Mouse (Mus musculus) embryonic facial prominence, embryonic 15.5 days (tissue): ENCODE data around the gene Mtf2. TPM values are rescaled to one million over a fixed set of nuclear protein-coding genes. Genes with fewer than 3 reads are reported as not detected.
"Not testable (repeated sequence)": the region's sequence is repeated elsewhere in the genome, so short reads cannot be mapped to it uniquely, and the experiment has no call there.

Experiments used
- ATAC-seq: fragments of 200-750 bp; cut with Nextera tagmentation; 2 replicates; pipeline ENCODE4 v1.8.0; 2017; ENCODE audit warnings: low read depth, moderate TSS enrichment; ENCODE audit not compliant: insufficient number of reproducible peaks, low FRiP score, low TSS enrichment
- H3K27ac ChIP-seq: fragments of 300-500 bp; sonication (generic); replicated peaks from 2 replicates; pipeline ENCODE4 v1.5.1; 2015; ENCODE audit warnings: mild to moderate bottlenecking, inconsistent platforms
- H3K27me3 ChIP-seq: fragments of 300-500 bp; sonication (generic); 2 replicates; pipeline ENCODE4 v1.6.1; 2015; ENCODE audit warnings: inconsistent platforms
- H3K36me3 ChIP-seq: fragments of 300-500 bp; sonication (generic); 2 replicates; pipeline ENCODE4 v1.6.1; 2015; ENCODE audit warnings: mild to moderate bottlenecking, inconsistent platforms
- H3K4me1 ChIP-seq: fragments of 300-500 bp; sonication (generic); 2 replicates; pipeline ENCODE4 v1.6.1; 2015; ENCODE audit warnings: inconsistent platforms
- H3K4me2 ChIP-seq: fragments of 300-500 bp; sonication (generic); replicated peaks from 2 replicates; pipeline ENCODE4 v1.6.1; 2015; ENCODE audit warnings: mild to moderate bottlenecking, inconsistent platforms
- H3K4me3 ChIP-seq: fragments of 300-500 bp; sonication (generic); replicated peaks from 2 replicates; pipeline ENCODE4 v1.5.1; 2015; ENCODE audit warnings: mild to moderate bottlenecking, inconsistent platforms
- H3K9ac ChIP-seq: fragments of 300-500 bp; sonication (generic); 2 replicates; pipeline ENCODE4 v1.6.1; 2015; ENCODE audit warnings: inconsistent platforms
- H3K9me3 ChIP-seq: fragments of 300-500 bp; sonication (generic); replicated peaks from 2 replicates; pipeline ENCODE4 v1.6.1; 2016; ENCODE audit warnings: inconsistent platforms
- WGBS: fragments of 180-500 bp; shearing (Covaris S2); methylation state at CpG from one replicate; pipeline ENCODE4 v1.1.7; 2015; 5-methylcytosine and 5-hydroxymethylcytosine counted together
- polyA plus RNA-seq: library from polyadenylated mRNA; unstranded; fragments of >200 nt; fragmentation: Nextera tagmentation; extraction: Ambion mirVana; gene quantifications from 2 replicates; pipeline ENCODE4 v1.2.1, GENCODE M21; 2015

The Mtf2 gene
- polyA plus RNA-seq, 1 experiment from 2014 or later, result 94.2 TPM

DNA sequence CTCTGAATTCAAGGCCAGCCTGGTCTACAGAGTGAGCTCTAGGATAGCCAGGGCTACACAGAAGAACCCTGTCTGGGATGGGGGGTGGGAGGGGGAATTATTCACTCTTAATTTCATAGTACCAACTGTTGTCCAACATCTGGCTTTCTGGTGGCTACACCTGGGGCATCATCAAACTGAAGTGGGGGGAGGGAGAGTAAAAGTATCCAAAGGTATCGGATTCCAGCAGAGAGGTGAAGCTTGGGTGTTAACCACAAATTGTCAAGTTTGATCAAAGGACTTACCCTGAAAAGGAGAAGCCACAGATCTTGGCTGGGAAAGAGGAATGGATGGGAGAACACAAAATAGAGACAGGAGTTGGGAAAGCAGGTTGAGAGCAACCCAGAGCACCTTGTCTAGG, 21.6 kb upstream of the Mtf2 start:
- H3K27me3 ChIP-seq, result no peaks in the 10 kb centered on the region
- no peak overlapping the region for H3K27ac ChIP-seq
- H3K9me3 ChIP-seq, result no peaks in the 10 kb centered on the region
- no peak overlapping the region for H3K9ac ChIP-seq
- H3K4me3 ChIP-seq, result no peak overlapping the region
- H3K4me2 ChIP-seq, result no peak overlapping the region
- H3K36me3 ChIP-seq, result no peaks in the 10 kb centered on the region
- 26% methylated on average over 1 of the region's 1 CpGs for WGBS
- ATAC-seq, result no peak
- H3K4me1 ChIP-seq, result no peaks in the 10 kb centered on the region

DNA sequence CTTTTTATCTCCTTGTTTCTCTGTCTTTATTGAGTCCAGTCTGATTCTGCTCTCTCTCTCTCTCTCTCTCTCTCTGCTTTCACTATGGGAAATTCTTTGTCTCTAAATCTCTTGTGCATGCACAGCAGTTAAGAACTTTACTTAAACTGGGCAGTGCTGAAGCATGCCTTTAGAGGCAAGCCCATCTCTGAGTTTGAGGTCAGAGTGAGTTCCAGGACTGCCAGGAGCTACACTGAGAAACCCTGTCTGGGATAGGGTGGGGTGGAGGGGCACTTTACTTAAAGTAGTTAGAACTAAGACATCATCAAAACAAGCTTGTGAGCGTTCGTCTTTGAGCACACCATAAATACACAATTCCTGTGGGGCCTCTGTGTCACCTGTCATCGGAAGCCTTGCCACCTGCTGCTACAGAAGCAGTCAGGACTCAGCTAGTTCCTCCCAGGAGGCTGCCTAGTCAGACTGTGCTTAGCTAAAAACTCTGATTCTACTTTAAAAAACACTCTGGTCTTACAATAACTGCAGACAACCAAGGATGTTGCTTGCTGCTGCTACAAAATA, 15.7 kb upstream of the Mtf2 start:
- no peak for ATAC-seq
- no peaks in the 10 kb centered on the region for H3K4me1 ChIP-seq
- H3K9me3 ChIP-seq, result no peaks in the 10 kb centered on the region
- H3K27ac ChIP-seq, result no peak overlapping the region
- WGBS, result 7% methylated on average over 3 of the region's 3 CpGs
- no peaks in the 10 kb centered on the region for H3K36me3 ChIP-seq
- H3K4me2 ChIP-seq, result no peak overlapping the region
- H3K9ac ChIP-seq, result no peak overlapping the region
- H3K27me3 ChIP-seq, result no peaks in the 10 kb centered on the region
- H3K4me3 ChIP-seq, result no peak overlapping the region

DNA sequence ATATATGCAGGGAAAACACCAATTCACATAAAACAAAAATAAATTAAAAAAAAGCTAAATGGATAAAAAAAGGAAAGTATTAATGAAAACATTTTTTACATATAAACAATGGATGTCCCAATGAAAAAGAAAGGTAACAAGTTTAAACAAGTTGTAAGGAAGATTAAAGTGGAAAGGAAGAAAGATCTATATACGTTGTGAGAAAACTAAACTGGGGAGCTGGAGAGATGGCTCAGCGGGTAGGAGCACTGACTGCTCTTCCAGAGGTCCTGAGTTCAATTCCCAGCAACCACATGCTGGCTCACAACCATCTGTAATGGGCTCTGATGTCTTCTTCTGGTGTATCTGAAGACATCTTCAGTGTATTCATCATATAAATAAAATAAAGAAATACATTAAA, 14.4 kb upstream of the Mtf2 start:
- 74% methylated on average over 2 of the region's 2 CpGs for WGBS
- H3K9ac ChIP-seq, result no peak overlapping the region
- H3K9me3 ChIP-seq, result no peaks in the 10 kb centered on the region
- no peak for ATAC-seq
- H3K4me2 ChIP-seq, result no peak overlapping the region
- H3K27ac ChIP-seq, result no peak overlapping the region
- no peaks in the 10 kb centered on the region for H3K4me1 ChIP-seq
- H3K4me3 ChIP-seq, result no peak overlapping the region
- H3K27me3 ChIP-seq, result no peaks in the 10 kb centered on the region
- H3K36me3 ChIP-seq, result no peaks in the 10 kb centered on the region

DNA sequence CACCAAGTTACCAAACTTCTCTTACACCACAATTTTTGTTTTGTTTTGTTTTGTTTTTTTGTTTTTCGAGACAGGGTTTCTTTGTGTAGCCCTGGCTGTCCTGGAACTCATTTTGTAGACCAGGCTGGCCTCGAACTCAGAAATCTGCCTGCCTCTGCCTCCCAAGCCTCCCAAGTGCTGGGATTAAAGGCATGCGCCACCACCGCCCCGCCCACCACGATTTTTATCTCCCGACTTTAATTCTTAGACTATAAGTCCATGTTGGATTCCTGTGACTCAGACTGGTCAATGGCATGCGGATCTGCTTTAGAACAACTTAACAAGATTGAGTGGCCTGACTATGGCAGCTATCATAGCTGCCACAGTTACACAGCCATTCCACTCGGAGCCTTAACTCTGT, 13.7 kb upstream of the Mtf2 start:
- H3K4me2 ChIP-seq, H3K9ac ChIP-seq, H3K4me3 ChIP-seq, H3K9me3 ChIP-seq, H3K4me1 ChIP-seq, H3K27ac ChIP-seq, H3K36me3 ChIP-seq, H3K27me3 ChIP-seq, ATAC-seq: not testable (repeated sequence)
- 89% methylated on average over 9 of the region's 9 CpGs for WGBS

DNA sequence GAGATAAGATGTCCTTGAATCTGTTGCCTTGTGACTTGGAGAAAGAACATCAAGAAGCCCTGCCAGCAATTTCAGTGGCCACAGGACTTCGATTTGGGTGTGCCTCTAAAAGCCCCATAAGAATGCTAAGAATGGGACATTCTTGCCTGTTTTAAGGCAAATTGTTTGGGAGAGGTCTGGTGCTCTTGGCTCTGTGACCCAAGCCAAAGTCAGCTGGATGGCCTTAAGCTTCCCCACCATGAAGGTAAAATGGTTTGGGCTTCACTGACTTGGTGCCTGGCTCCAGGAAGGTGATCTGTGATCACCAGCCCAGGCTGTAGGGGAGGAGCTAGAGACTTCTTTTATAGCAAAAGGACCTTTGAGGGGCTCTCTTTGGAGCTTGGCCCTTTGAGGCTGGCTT, 13.3 kb upstream of the Mtf2 start:
- Histone ChIP-seq H3K27ac (no peak overlapping the region), H3K9ac (no peak overlapping the region), H3K27me3 (no peaks in the 10 kb centered on the region), H3K4me1 (no peaks in the 10 kb centered on the region), H3K9me3 (no peaks in the 10 kb centered on the region), H3K4me3 (no peak overlapping the region), H3K36me3 (no peaks in the 10 kb centered on the region), H3K4me2 (no peak overlapping the region)
- WGBS, result 83% methylated on average over 1 of the region's 1 CpGs
- no peak for ATAC-seq

DNA sequence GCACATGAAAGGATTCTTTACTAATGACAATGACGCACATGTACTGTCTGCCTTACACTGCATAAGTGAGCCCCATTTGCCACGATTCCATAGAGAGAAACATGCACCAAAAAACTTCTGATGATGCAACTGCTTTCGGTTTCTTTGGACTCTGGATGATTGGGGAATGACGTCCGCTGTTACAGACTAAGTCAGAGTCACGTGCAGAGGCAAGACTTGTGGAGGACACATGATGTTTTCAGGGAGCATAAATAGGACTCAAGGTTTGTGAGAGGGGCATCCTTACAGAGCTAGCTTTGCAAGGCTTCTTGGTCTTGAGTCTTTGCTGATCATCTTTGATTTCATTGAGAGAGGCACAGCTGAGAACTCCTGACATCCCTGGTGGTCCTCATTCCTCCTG, 11.9 kb upstream of the Mtf2 start:
- Histone ChIP-seq H3K9me3 (no peaks in the 10 kb centered on the region), H3K4me3 (no peak overlapping the region), H3K4me2 (no peak overlapping the region), H3K4me1 (no peaks in the 10 kb centered on the region), H3K9ac (no peak overlapping the region), H3K27ac (no peak overlapping the region), H3K36me3 (no peaks in the 10 kb centered on the region), H3K27me3 (no peaks in the 10 kb centered on the region)
- WGBS, result 88% methylated on average over 6 of the region's 6 CpGs
- no peak for ATAC-seq

DNA sequence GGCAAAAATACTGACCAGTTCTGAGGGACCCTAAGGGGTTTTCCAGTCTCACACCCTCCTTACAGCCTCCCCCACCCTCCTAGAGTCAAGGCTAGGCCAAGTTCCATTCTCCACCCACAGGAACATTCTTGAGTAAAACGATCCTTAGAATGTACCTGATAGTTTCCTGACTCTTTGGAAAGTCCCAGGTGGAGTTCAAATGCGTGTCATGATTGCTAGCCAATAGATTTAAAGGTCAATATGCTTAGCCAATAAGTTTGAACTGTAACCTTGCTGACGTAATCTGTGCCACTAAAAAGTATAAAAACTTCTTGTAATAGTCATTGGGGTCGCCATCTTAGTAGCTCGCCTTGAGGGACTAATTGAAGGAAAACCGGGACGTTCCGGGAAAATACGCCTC, 5.1 kb upstream of the Mtf2 start:
- WGBS, result 94% methylated on average over 9 of the region's 9 CpGs
- Histone ChIP-seq H3K9me3 (no peaks in the 10 kb centered on the region), H3K27me3 (no peaks in the 10 kb centered on the region), H3K27ac (no peak overlapping the region), H3K4me1 (no peaks in the 10 kb centered on the region), H3K4me2 (no peak overlapping the region), H3K9ac (no peak overlapping the region), H3K4me3 (no peak overlapping the region), H3K36me3 (no peaks in the 10 kb centered on the region)
- no peak for ATAC-seq

DNA sequence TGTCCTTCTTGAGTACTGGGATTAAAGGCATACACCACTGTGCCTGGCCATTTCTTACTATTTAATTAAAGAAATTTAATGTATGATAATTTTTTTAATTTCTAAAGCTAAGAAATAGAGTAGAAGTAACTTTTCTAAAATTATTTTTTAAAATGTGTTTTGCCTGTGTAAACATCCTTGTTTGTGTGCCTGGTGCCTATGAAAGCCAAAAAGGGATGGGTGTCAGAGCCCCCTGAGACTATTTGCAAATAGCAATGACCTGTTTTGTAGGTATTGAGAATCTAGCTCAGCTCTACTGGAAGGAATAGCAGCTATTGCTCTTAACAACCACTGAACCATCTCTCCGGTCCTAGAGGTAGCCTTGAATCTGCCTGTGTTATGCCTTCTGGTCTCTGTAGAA, 6.8 kb downstream of the Mtf2 start:
- Histone ChIP-seq H3K27me3 (no peaks in the 10 kb centered on the region), H3K4me2 (no peak overlapping the region), H3K27ac (no peak overlapping the region), H3K9me3 (no peaks in the 10 kb centered on the region), H3K9ac (no peak overlapping the region), H3K4me3 (no peak overlapping the region), H3K36me3 (peaks cover 65% of the 10 kb centered on the region), H3K4me1 (peaks cover under 1% of the 10 kb centered on the region; the same call in 1 of the 2 replicates)
- 93% methylated on average over 1 of the region's 1 CpGs for WGBS
- no peak for ATAC-seq

DNA sequence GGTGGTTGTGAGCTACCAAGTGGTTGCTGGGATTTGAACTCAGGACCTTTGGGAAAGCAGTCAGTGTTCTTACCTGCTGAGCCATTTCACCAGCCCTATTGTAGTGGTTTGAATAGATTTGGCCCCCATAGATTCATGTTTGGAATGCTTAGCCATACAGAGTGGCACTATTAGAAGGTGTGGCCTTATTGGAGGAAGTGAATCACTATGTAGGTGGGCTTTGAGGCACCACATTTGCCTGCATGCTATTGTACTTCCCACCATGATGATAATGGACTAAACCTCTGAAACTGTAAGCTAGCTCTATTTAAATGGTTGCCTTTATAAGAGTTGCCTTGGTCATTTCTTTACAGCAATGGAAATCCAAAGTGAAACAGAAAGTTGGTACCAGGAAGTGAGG, 10.8 kb downstream of the Mtf2 start:
- H3K9ac ChIP-seq, result no peak overlapping the region
- no peaks in the 10 kb centered on the region for H3K4me1 ChIP-seq
- H3K27ac ChIP-seq, result no peak overlapping the region
- no peaks in the 10 kb centered on the region for H3K27me3 ChIP-seq
- no peaks in the 10 kb centered on the region for H3K9me3 ChIP-seq
- no peak for ATAC-seq
- no peak overlapping the region for H3K4me2 ChIP-seq
- H3K36me3 ChIP-seq, result peaks cover 45% of the 10 kb centered on the region
- no peak overlapping the region for H3K4me3 ChIP-seq

DNA sequence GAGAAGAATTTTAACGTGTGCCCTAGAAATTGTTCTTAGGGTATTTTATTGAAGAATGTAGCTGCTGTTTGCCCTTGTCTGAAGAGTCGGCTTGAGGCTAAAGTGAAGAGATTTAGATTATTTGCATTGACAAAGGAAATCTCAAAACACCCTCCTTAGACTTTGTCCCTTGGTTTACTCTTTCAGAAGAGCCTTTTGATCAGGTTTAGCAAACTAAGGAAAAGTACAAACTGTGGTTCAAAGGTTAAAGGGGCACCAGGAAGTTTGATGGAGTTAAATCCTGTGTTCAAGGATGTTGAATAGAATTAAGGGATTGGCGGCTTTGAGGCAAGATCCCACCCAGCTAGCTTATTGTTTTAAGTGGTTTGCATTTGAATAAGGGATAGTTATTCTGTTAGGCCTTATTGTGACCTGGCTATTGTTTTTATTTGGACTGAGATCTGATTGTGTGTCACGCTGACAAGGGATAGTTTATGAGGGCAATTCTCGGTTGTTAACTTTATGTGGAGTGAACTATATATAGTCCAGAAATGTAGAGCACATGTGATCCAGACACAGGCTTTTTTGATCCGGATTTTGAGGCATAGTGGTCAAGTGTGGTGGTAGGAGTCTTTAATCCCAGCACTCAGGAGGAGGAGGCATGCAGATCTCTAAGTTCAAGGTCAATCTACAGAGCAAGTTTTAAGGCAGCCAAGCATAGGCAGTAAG, 11.5 kb downstream of the Mtf2 start:
- no peak overlapping the region for H3K4me3 ChIP-seq
- 67% methylated on average over 6 of the region's 6 CpGs for WGBS
- H3K9ac ChIP-seq, result no peak overlapping the region
- no peak overlapping the region for H3K4me2 ChIP-seq
- no peaks in the 10 kb centered on the region for H3K27me3 ChIP-seq
- H3K4me1 ChIP-seq, result no peaks in the 10 kb centered on the region
- H3K36me3 ChIP-seq, result peaks cover 41% of the 10 kb centered on the region
- no peak for ATAC-seq
- no peak overlapping the region for H3K27ac ChIP-seq
- H3K9me3 ChIP-seq, result no peaks in the 10 kb centered on the region

DNA sequence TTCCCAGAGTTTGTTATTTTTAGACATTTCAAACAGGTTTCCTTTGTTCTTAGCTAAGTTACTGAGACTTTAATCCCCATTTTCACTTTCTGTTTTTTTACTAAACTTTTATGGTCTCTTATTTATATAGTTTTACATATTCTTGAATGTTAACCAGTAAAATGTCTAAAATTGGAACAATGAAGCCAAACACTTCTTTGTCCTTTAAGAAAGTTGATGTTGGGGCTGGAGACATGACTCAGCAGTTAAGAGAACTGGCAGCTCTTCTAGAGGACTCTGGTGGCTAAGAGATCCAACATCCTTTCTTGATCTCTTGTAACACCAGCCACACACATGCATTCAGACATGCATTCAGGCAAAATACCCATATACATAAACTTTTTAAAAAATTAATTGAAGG, 14.1 kb downstream of the Mtf2 start:
- no peak for ATAC-seq
- peaks cover 31% of the 10 kb centered on the region for H3K36me3 ChIP-seq
- H3K27me3 ChIP-seq, result no peaks in the 10 kb centered on the region
- H3K4me3 ChIP-seq, result no peak overlapping the region
- no peak overlapping the region for H3K9ac ChIP-seq
- H3K9me3 ChIP-seq, result no peaks in the 10 kb centered on the region
- no peak overlapping the region for H3K27ac ChIP-seq
- H3K4me2 ChIP-seq, result no peak overlapping the region
- H3K4me1 ChIP-seq, result no peaks in the 10 kb centered on the region

DNA sequence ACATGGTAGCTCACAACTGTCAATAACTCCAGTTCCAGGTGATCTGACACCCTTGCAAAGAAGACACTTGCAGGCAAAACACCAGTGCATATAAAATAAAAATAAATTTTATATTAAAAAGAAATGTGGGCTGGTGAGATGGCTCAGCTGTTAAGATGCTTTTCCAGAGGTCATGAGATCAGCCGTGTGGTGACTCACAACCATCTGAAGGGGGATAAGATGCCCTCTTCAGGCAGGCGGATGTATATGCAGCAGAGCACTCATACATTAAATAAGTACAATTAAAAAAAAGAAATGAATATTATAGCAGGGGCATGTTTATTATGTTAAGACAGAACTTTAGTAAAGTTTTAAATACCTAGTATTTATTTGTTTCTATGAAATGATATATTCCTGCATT, 16.9 kb downstream of the Mtf2 start:
- Histone ChIP-seq H3K27me3 (no peaks in the 10 kb centered on the region), H3K27ac (no peak overlapping the region), H3K4me1 (no peaks in the 10 kb centered on the region), H3K36me3 (peaks cover 31% of the 10 kb centered on the region), H3K9ac (no peak overlapping the region), H3K4me3 (no peak overlapping the region), H3K4me2 (no peak overlapping the region), H3K9me3 (no peaks in the 10 kb centered on the region)
- ATAC-seq, result no peak
- WGBS, result 48% methylated on average over 2 of the region's 2 CpGs
